Mouse (Mus musculus): ENCODE measurements at regions not wholly inside any gene's neighbourhood (a gene's known extent, or its start where the extent isn't known, plus 50 kb on each side); places are given as distances from the start of the nearest gene placed in this dataset.

DNA sequence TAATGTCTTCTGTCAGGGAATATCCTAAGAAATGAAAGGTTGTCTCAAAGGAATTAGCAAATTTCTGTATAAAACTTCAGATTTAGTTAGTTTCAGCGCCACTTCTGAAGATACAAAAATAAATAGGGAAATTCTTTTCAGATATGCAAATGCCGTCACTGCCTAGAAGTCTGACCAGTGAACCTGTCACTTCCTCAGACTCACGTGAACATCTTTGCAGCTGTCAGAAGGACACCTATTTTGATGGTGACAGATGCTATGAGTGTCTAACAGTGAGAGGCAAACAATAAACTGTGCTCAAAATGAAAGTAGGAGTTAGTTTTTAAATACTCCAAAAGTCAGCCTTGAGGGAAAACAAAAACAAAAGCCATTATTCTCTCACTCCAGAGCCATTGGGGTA lies 57.5 kb upstream of the Igf1r start:
- DNase-seq (ENCODE audit: low spot score): no peak

DNA sequence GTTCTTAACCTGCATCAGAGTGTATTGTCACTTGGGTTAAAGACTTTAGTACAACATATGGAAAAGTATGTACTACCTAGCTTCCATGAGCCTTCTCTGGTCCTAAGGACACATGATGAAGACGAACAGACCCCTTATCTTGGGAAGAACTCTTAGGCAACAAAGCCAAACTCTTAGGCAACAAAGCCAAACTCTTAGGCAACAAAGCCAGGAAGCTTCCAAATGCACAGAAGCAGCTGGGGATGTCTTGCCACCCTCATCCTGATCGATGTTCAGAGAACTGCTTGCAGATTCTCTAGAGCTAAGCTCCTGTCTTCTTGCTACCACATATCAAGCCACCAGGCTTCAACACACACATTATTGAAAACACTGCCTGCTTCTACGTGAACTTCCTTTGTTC lies 59.7 kb upstream of the Igf1r start:
- no peak for DNase-seq (ENCODE audit: low spot score)

DNA sequence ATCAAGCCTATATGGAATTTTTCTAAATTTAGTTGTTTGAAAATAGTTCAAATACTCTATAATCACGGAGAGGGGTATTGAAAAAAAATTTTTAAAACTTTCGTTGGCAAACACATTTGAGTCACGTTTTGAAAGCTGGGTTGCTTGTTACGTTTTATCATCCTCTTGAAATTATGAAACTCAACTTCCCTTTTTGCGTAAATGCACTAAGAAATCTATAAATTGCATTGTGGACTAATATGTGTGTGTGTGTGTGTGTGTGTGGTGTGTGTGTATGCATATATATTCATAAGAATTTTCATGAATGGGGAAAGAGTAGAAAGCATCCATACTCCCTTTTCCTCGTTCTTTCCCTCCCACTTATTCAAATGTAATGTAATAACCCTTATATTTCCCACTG lies 69.6 kb upstream of the Igf1r start:
- DNase-seq (ENCODE audit: low spot score): no peak

- no peak for DNase-seq (ENCODE audit: low spot score)
Measured at GRCm38 (mm10) chr7:67882606-67883005, 70.0 kb upstream of the Igf1r start.

GRCm38 (mm10) chr7:67878226-67878625 lies 74.4 kb upstream of the Igf1r start:
- DNase-seq (ENCODE audit: low spot score): no peak

DNA sequence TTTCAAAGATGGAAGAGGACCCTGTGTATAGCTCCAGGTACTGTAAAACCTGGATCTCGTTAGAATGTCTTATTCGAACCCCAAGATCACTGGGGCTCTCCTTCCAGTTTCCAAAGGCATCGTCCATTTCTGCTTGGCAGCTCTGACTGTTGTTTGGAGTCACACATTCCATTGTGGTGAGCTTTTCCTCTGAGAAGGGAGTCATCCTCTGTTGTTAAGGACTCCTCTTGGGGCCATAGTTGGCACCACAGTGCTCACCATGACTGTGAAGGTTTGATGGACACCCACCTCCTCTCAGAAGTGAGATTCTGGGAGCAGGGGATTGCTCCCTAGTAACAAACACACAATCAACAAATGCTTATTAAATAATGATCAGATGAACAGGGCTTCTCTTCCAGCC lies 75.0 kb upstream of the Igf1r start:
- no peak for DNase-seq (ENCODE audit: low spot score)

GRCm38 (mm10) chr7:67854080-67855022 lies 94.8 kb upstream of the Synm start:
- DNase-seq (ENCODE audit: low spot score): no peak

- no peak for DNase-seq (ENCODE audit: low spot score)
Measured at GRCm38 (mm10) chr7:67852859-67853258, 93.3 kb upstream of the Synm start.

GRCm38 (mm10) chr7:67849509-67849862 lies 89.9 kb upstream of the Synm start:
- DNase-seq (ENCODE audit: low spot score): no peak

- DNase-seq (ENCODE audit: low spot score): peak; percentile 17
Measured at GRCm38 (mm10) chr7:67848589-67849508, 89.3 kb upstream of the Synm start.

- no peak for DNase-seq (ENCODE audit: low spot score)
Measured at GRCm38 (mm10) chr7:67846796-67847195, 87.3 kb upstream of the Synm start.

GRCm38 (mm10) chr7:67836984-67837383 lies 77.4 kb upstream of the Synm start:
- DNase-seq (ENCODE audit: low spot score): no peak

- no peak for DNase-seq (ENCODE audit: low spot score)
Measured at GRCm38 (mm10) chr7:67836117-67836949, 76.8 kb upstream of the Synm start.

DNA sequence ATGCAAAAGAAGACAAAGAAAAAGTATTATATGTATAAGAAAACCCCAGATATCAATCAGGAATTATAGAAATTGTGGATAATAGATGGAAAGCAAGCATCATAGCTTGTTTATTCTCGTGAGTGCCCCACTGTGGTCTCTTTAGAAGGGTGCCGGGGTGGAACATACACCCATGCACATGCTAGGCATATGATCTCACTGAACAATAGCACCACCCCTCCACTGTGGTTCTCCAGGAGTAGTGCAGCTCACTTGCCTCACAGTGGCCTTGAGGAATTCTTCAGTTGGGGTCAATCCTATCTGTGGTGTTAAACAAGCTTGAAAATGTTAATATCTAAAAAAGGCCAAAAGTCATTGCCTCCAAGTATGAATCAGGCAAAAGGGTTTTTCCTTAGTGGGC lies 72.2 kb upstream of the Synm start:
- no peak for DNase-seq (ENCODE audit: low spot score)

- DNase-seq (ENCODE audit: low spot score): no peak
Measured at GRCm38 (mm10) chr7:67827386-67827785, 67.8 kb upstream of the Synm start.

GRCm38 (mm10) chr7:67826936-67827335 lies 67.4 kb upstream of the Synm start:
- no peak for DNase-seq (ENCODE audit: low spot score)

GRCm38 (mm10) chr7:67826368-67826767 lies 66.8 kb upstream of the Synm start:
- no peak for DNase-seq (ENCODE audit: low spot score)

GRCm38 (mm10) chr7:67825636-67826280 lies 66.2 kb upstream of the Synm start:
- DNase-seq (ENCODE audit: low spot score): no peak

GRCm38 (mm10) chr7:67823943-67824645 lies 64.6 kb upstream of the Synm start:
- DNase-seq (ENCODE audit: low spot score): no peak

DNA sequence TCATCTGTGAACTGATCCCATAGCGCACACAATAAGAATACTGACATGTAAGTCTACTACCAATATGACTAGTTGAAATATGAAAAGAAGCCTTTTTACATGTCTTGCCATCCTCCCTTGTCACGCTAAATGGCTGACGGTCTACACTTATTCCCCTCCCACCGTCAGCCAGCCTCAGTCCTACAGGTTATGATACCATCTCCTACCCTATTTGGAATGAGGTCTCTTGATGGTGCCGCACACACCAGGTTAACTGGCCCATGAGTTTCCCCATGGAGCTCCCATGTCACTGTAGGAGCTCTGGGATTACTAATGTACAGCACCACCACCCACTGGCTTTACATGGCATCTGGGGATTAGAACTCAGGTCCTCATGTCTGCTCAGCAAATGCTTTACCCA lies 60.0 kb upstream of the Synm start:
- DNase-seq (ENCODE audit: low spot score): no peak

DNA sequence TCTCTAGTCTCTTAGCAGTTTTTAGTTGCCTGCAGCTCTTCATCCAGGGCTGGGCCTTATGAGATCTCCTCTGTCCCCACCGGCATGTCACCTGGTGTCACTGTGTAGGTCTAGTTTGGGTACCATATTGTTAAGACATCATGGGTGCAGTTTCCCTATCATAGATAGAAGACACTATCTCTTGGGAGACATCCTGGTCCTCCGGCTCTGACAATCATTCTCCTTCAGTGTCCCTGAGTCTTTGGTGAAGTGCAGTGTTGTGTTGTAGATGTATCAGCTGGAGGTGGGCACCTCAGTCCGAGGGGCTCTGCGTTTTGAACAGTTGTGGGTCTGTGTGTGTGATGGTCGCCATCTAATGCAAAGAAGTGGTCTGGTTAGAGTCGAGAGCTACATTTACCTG lies 58.0 kb upstream of the Synm start:
- no peak for DNase-seq (ENCODE audit: low spot score)

All from testis, postnatal 14 days (tissue).